Comparison of ENCODE assay signal across 8 mouse cellular contexts in genomic region chr13:68998918-68999801, GRCm38 (mm10). TPM values are rescaled to one million over a fixed set of nuclear protein-coding genes. Genes with fewer than 3 reads are reported as not detected.
DNase-seq lines count a peak whose midpoint lies in the region; ATAC-seq and TF ChIP-seq lines count a peak whose summit lies in the region.

Adcy2 (minus strand) TSS chr13:68999541.

- peak within 1 kb of the TSS; percentile 63 for H3K9ac ChIP-seq in kidney, postnatal 0 days (ENCODE audit: low read depth, low read length)
- no peak within 1 kb of the TSS for H3K9ac ChIP-seq in liver, embryonic 13.5 days
- H3K9ac ChIP-seq in neural tube, embryonic 15.5 days (replicated peaks): peak within 1 kb of the TSS; percentile 70

- H3K27ac ChIP-seq in kidney, postnatal 0 days: peak within 1 kb of the TSS; percentile 36; the same call in 1 of the 2 replicates
- no peak within 1 kb of the TSS for H3K27ac ChIP-seq in liver, embryonic 13.5 days
- H3K27ac ChIP-seq in neural tube, embryonic 15.5 days (replicated peaks): peak within 1 kb of the TSS; percentile 77

- ATAC-seq in erythroblast, adult 5-6 weeks (replicated peaks; ENCODE audit: low FRiP score, poor library complexity, severe bottlenecking): no peak
- ATAC-seq in kidney, postnatal 0 days (replicated peaks; ENCODE audit: low FRiP score, low read depth): peak; percentile 88
- ATAC-seq in liver, embryonic 13.5 days (ENCODE audit: low read depth): peak; percentile 57
- peak; percentile 81 for ATAC-seq in neural tube, embryonic 15.5 days (ENCODE audit: low FRiP score)

- H3K4me2 ChIP-seq in kidney, postnatal 0 days (ENCODE audit: low read length): peak within 1 kb of the TSS; percentile 93
- H3K4me2 ChIP-seq in liver, embryonic 13.5 days: peak within 1 kb of the TSS; percentile 59
- H3K4me2 ChIP-seq in neural tube, embryonic 15.5 days: peak within 1 kb of the TSS; percentile 87

- DNase-seq in embryo, embryonic 10.5 days (ENCODE audit: low spot score): peak; percentile 74
- peak; percentile 55 for DNase-seq in gastrocnemius, postnatal 25 days
- DNase-seq in kidney, postnatal 0 days (ENCODE audit: low spot score): peak; percentile 83
- DNase-seq in liver, embryonic 13.5 days: no peak
- no peak for DNase-seq in thymus, postnatal 0 days (ENCODE audit: low spot score)

- no peaks in the 10 kb centered on the region for H3K9me3 ChIP-seq in erythroblast, embryonic 14.5 days (ENCODE audit: control insufficient read depth, low read length)
- H3K9me3 ChIP-seq in kidney, postnatal 0 days (replicated peaks; ENCODE audit: low read length): no peaks in the 10 kb centered on the region
- H3K9me3 ChIP-seq in liver, embryonic 13.5 days (replicated peaks): no peaks in the 10 kb centered on the region
- no peaks in the 10 kb centered on the region for H3K9me3 ChIP-seq in neural tube, embryonic 15.5 days (replicated peaks)

- WGBS in kidney, postnatal 0 days: under 1% methylated on average over 69 of the region's 106 CpGs
- WGBS in liver, embryonic 13.5 days (ENCODE audit: insufficient replicate concordance): 1% methylated on average over 73 of the region's 106 CpGs
- WGBS in neural tube, embryonic 15.5 days: under 1% methylated on average over 52 of the region's 106 CpGs

- H3K4me1 ChIP-seq in erythroblast, embryonic 14.5 days (ENCODE audit: control insufficient read depth): no peaks in the 10 kb centered on the region
- no peaks in the 10 kb centered on the region for H3K4me1 ChIP-seq in kidney, postnatal 0 days (replicated peaks; ENCODE audit: insufficient read depth, low read length)
- H3K4me1 ChIP-seq in liver, embryonic 13.5 days (replicated peaks): no peaks in the 10 kb centered on the region
- peaks cover 31% of the 10 kb centered on the region for H3K4me1 ChIP-seq in neural tube, embryonic 15.5 days

- peaks cover 40% of the 10 kb centered on the region for H3K27me3 ChIP-seq in erythroblast, embryonic 14.5 days (ENCODE audit: control insufficient read depth)
- H3K27me3 ChIP-seq in kidney, postnatal 0 days (ENCODE audit: insufficient read depth, low read length): 0 out of 2 replicates have a peak, but pooled peaks cover 4% of the 10 kb centered on the region
- H3K27me3 ChIP-seq in liver, embryonic 13.5 days: peaks cover 46% of the 10 kb centered on the region
- peaks cover 5% of the 10 kb centered on the region; the same call in 1 of the 2 replicates for H3K27me3 ChIP-seq in neural tube, embryonic 15.5 days (replicated peaks)

- no peak for TF ChIP-seq CTCF in kidney, postnatal 0 days (IDR thresholded peaks at IDR 0.05; ENCODE audit: low read depth)

- no peaks in the 10 kb centered on the region for H3K36me3 ChIP-seq in erythroblast, embryonic 14.5 days (ENCODE audit: control insufficient read depth)
- no peaks in the 10 kb centered on the region for H3K36me3 ChIP-seq in kidney, postnatal 0 days (ENCODE audit: insufficient read depth, low read length)
- H3K36me3 ChIP-seq in liver, embryonic 13.5 days: no peaks in the 10 kb centered on the region
- no peaks in the 10 kb centered on the region for H3K36me3 ChIP-seq in neural tube, embryonic 15.5 days

- peak within 1 kb of the TSS; percentile 16 for H3K4me3 ChIP-seq in erythroblast, embryonic 14.5 days (replicated peaks)
- peak within 1 kb of the TSS; percentile 58 for H3K4me3 ChIP-seq in kidney, postnatal 0 days (replicated peaks; ENCODE audit: low read depth, low read length)
- H3K4me3 ChIP-seq in liver, embryonic 13.5 days (replicated peaks): peak within 1 kb of the TSS; percentile 47
- peak within 1 kb of the TSS; percentile 66 for H3K4me3 ChIP-seq in neural tube, embryonic 15.5 days (replicated peaks)

RNA-seq across cellular contexts. Expression of gene Adcy2, which starts in this region (rescaled TPM):
- polyA plus RNA-seq in erythroblast, embryonic 14.5 days (2012): not detected in 2 replicates
- 0.77 TPM in 1 of 2 replicates, not detected in the other for total RNA-seq in erythroblast, adult 5-6 weeks (2015; ENCODE audit: low replicate concordance)
- not detected in 2 replicates for total RNA-seq in erythroblast, adult 5-6 weeks (2017; ENCODE audit: low replicate concordance)
- total RNA-seq in gastrocnemius, postnatal 25 days (2021): 10 to 100 TPM; 23.2 to 31.4 TPM
- polyA plus RNA-seq in kidney, postnatal 0 days (2015; fragmentation: Nextera tagmentation; extraction: Ambion mirVana): 3.4 and 4.0 TPM in 2 replicates
- polyA plus RNA-seq in liver, embryonic 13.5 days (2015; fragmentation: Nextera tagmentation; extraction: Ambion mirVana): 0.31 and 0.33 TPM in 2 replicates
- polyA plus RNA-seq in neural tube, embryonic 15.5 days (2015; fragmentation: Nextera tagmentation; extraction: Ambion mirVana): 17.0 and 22.0 TPM in 2 replicates
- 0.08 and 0.13 TPM in 2 replicates for polyA plus RNA-seq in thymus, postnatal 0 days (2015; fragmentation: Nextera tagmentation; extraction: Ambion mirVana)

Comparison
In these comparisons a context has a peak if more than half of its experiments do, and no peak if none do; other contexts are left out.
1. RNA of gene Adcy2 (total RNA-seq): 23.2 to 31.4 TPM in gastrocnemius, postnatal 25 days; 0.77 TPM in erythroblast, adult 5-6 weeks; every median in the first group is over 10 times any median in the second.
2. Peak in ATAC-seq, H3K4me3 ChIP-seq and H3K4me2 ChIP-seq in liver, embryonic 13.5 days; RNA of the gene not detected or under 1 TPM.
3. H3K4me3 ChIP-seq: peak in every context shown above with its lines; median percentile 66 in neural tube, embryonic 15.5 days; 58 in kidney, postnatal 0 days; 47 in liver, embryonic 13.5 days; 16 in erythroblast, embryonic 14.5 days.
4. DNase-seq: peak in embryo, embryonic 10.5 days (single experiment), gastrocnemius, postnatal 25 days (single experiment) and kidney, postnatal 0 days (single experiment); none in liver, embryonic 13.5 days (single experiment) and thymus, postnatal 0 days (single experiment).
5. Peak in every context shown above with its lines, with median percentiles within 50 percentile points of each other: H3K4me2 ChIP-seq.